ENCODE assay signal across 8 mouse cellular contexts in the genomic region with DNA sequence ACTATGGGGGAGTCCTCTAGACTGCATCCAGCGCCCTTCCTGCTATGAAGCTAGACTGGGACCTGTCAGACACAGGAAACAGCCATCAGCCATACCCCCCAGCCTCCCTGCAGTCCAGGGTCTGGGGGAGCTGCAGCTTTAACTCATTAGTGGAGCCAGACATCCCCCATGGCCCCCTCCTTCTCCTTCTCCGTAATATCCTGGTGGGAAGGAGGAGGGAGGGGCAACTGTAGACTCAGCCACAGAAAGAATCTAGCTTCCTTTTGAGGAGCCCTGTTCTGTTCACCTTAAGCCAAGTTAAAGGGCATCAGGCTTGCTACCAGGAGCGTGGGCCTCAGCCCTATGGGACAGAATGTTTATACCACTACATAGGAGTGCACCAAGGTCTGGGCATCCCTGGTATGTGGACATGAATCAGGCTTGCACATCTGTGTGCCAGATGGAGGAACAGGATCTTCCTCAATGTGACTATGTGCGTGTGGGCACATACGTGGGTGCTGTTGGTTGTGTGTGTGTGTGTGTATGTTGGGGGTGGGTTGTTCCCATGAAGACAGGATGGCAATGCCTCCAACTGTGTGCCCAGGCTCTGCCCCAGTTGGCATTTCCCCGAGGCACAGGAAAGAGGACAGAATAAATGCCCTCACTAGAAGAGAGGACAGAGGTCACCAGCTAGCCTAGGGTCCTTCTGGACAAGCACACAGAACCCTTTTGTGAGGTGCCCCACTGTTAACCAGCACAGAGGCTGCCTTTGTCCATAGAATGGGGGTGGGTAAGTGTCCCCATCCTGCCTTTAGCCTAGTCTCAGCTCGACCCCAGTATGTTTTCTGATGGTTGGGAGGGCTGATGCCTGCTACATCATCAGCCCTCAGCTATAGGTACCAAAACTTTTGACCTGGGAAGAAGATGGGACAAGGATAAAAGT. TPM values are rescaled to one million over a fixed set of nuclear protein-coding genes. Genes with fewer than 3 reads are reported as not detected.
A peak's percentile ranks its signal among the peaks of the same experiment; 100 is the strongest.
DNase-seq lines count a peak whose midpoint lies in the region; ATAC-seq and TF ChIP-seq lines count a peak whose summit lies in the region.

No protein-coding gene starts in this region.

- TF ChIP-seq CTCF in cerebellum, adult 2 months (IDR thresholded peaks at IDR 0.05; ENCODE audit: borderline replicate concordance, insufficient read depth, low read depth, low read length) = no peak

- H3K4me3 ChIP-seq in cerebellum, adult 2 months (replicated peaks; ENCODE audit: insufficient read depth, low read depth, low read length) = no peak overlapping the region
- no peak overlapping the region for H3K4me3 ChIP-seq in macrophage (ENCODE audit: inconsistent target)

- no peak for ATAC-seq in megakaryocyte-erythroid progenitor cell, adult 5-6 weeks (replicated peaks; ENCODE audit: low FRiP score, low TSS enrichment, poor library complexity, severe bottlenecking)

- WGBS in cerebellum, adult 2 months = 71% methylated on average over 7 of the region's 7 CpGs
- 39% methylated on average over 6 of the region's 7 CpGs for WGBS in macrophage (ENCODE audit: missing documents)

- TF ChIP-seq POLR2A in cerebellum, adult 2 months (IDR thresholded peaks at IDR 0.05; ENCODE audit: borderline replicate concordance, insufficient read depth, low read length) = no peak

- no peaks in the 10 kb centered on the region for H3K27me3 ChIP-seq in cerebellum, adult 2 months (ENCODE audit: control insufficient read depth, insufficient read depth, low read length)

- H3K36me3 ChIP-seq in macrophage (ENCODE audit: inconsistent target) = peaks cover 48% of the 10 kb centered on the region

- H3K79me2 ChIP-seq in macrophage (ENCODE audit: inconsistent target) = peaks cover 32% of the 10 kb centered on the region

- H3K27ac ChIP-seq in cerebellum, adult 2 months (ENCODE audit: insufficient read depth, low read length) = peak overlapping the region; percentile 8; the same call in 1 of the 2 replicates
- peak overlapping the region; percentile 89 for H3K27ac ChIP-seq in macrophage

- DNase-seq in cerebellum, adult 2 months = no peak
- no peak for DNase-seq in cerebellum, postnatal 10 days
- peak; percentile 34 for DNase-seq in adipocyte (ENCODE audit: low spot score)
- peak; percentile 30 to 58 for DNase-seq in heart, adult 9 months (ENCODE audit: low spot score in 2 of 2)
- DNase-seq in kidney, postnatal 4 days = peak; percentile 70 to 81
- DNase-seq in urinary bladder, postnatal 10 days (ENCODE audit: low spot score) = no peak

- peaks cover 6% of the 10 kb centered on the region; the same call in 1 of the 2 replicates for H3K4me1 ChIP-seq in cerebellum, adult 2 months (ENCODE audit: control insufficient read depth, insufficient read depth, low read length)

RNA-seq across cellular contexts. Expression of a gene that starts 0.9 kb away (rescaled TPM):
- polyA plus RNA-seq in cerebellum, adult 2 months (2012; rRNA removed) = 0.20 and 0.38 TPM in 2 replicates
- 10 to 100 TPM in 1 of 26 experiments, 1 to 10 TPM in 25; 1.2 to 10.4 (median 4.3) TPM for total RNA-seq in macrophage (2018; cell fraction: chromatin; rRNA removed)
- under 1 TPM in 7 of 26 experiments, not detected in 19; 0.10 to 0.26 (median 0.14) TPM for total RNA-seq in macrophage (2018; cell fraction: cytosol; rRNA removed)
- 1 to 10 TPM in 25 of 26 experiments, under 1 TPM in 1; 0.72 to 6.5 (median 2.3) TPM for total RNA-seq in macrophage (2018; cell fraction: nucleus; rRNA removed)
- 0.16 to 0.26 TPM in 2 of 3 replicates, not detected in the other for polyA plus RNA-seq in macrophage (2018)
- not detected in 2 replicates for total RNA-seq in megakaryocyte-erythroid progenitor cell, adult 5-6 weeks (2014; fragmentation: Nextera tagmentation)
- total RNA-seq in megakaryocyte-erythroid progenitor cell, adult 5-6 weeks (2017) = 0.42 TPM in 1 of 2 replicates, not detected in the other

RNA-seq across cellular contexts. Expression of a gene that starts 3.7 kb away (rescaled TPM):
- 4.1 and 5.7 TPM in 2 replicates for polyA plus RNA-seq in cerebellum, adult 2 months (2012; rRNA removed)
- total RNA-seq in macrophage (2018; cell fraction: chromatin; rRNA removed) = 10 to 100 TPM in 1 of 26 experiments, 1 to 10 TPM in 21, under 1 TPM in 2, not detected in 2; 0.78 to 11.7 (median 3.4) TPM
- 10 to 100 TPM in 17 of 26 experiments, 1 to 10 TPM in 9; 1.9 to 25.9 (median 13.4) TPM for total RNA-seq in macrophage (2018; cell fraction: cytosol; rRNA removed)
- 10 to 100 TPM in 2 of 26 experiments, 1 to 10 TPM in 23, not detected in 1; 1.2 to 14.3 (median 5.4) TPM for total RNA-seq in macrophage (2018; cell fraction: nucleus; rRNA removed)
- polyA plus RNA-seq in macrophage (2018) = 5.7 to 14.7 TPM (median 13.6 TPM) in 3 replicates
- total RNA-seq in megakaryocyte-erythroid progenitor cell, adult 5-6 weeks (2014; fragmentation: Nextera tagmentation) = 23.1 and 29.7 TPM in 2 replicates
- 28.6 and 47.3 TPM in 2 replicates for total RNA-seq in megakaryocyte-erythroid progenitor cell, adult 5-6 weeks (2017)

RNA-seq across cellular contexts. Expression of a gene that starts 6.6 kb away (rescaled TPM):
- polyA plus RNA-seq in cerebellum, adult 2 months (2012; rRNA removed) = 8.0 and 10.0 TPM in 2 replicates
- 1,000 to 10,000 TPM in 12 of 26 experiments, 100 to 1,000 TPM in 14; 250 to 2,198 (median 954) TPM for total RNA-seq in macrophage (2018; cell fraction: chromatin; rRNA removed)
- total RNA-seq in macrophage (2018; cell fraction: cytosol; rRNA removed) = 100 to 1,000 TPM in 13 of 26 experiments, 10 to 100 TPM in 13; 45.4 to 312 (median 100) TPM
- total RNA-seq in macrophage (2018; cell fraction: nucleus; rRNA removed) = 1,000 to 10,000 TPM in 4 of 26 experiments, 100 to 1,000 TPM in 22; 146 to 1,165 (median 457) TPM
- 33.6 to 130 TPM (median 36.8 TPM) in 3 replicates for polyA plus RNA-seq in macrophage (2018)
- total RNA-seq in megakaryocyte-erythroid progenitor cell, adult 5-6 weeks (2014; fragmentation: Nextera tagmentation) = 111 and 114 TPM in 2 replicates
- total RNA-seq in megakaryocyte-erythroid progenitor cell, adult 5-6 weeks (2017) = 17.7 and 30.3 TPM in 2 replicates

RNA-seq across cellular contexts. Expression of a gene that starts 10.4 kb away (rescaled TPM):
- polyA plus RNA-seq in cerebellum, adult 2 months (2012; rRNA removed) = 2.2 and 4.1 TPM in 2 replicates
- total RNA-seq in macrophage (2018; cell fraction: chromatin; rRNA removed) = 10 to 100 TPM in 12 of 26 experiments, 1 to 10 TPM in 14; 2.0 to 20.4 (median 9.8) TPM
- total RNA-seq in macrophage (2018; cell fraction: cytosol; rRNA removed) = 1 to 10 TPM in 3 of 26 experiments, under 1 TPM in 19, not detected in 4; 0.10 to 1.6 (median 0.39) TPM
- total RNA-seq in macrophage (2018; cell fraction: nucleus; rRNA removed) = 10 to 100 TPM in 4 of 26 experiments, 1 to 10 TPM in 22; 1.7 to 14.7 (median 6.3) TPM
- polyA plus RNA-seq in macrophage (2018) = 0.30 to 2.2 TPM in 2 of 3 replicates, not detected in the other
- total RNA-seq in megakaryocyte-erythroid progenitor cell, adult 5-6 weeks (2014; fragmentation: Nextera tagmentation) = 0.37 TPM in 1 of 2 replicates, not detected in the other
- total RNA-seq in megakaryocyte-erythroid progenitor cell, adult 5-6 weeks (2017) = 0.88 TPM in 1 of 2 replicates, not detected in the other

RNA-seq across cellular contexts. Expression of a gene that starts 14.2 kb away (rescaled TPM):
- 6.3 and 6.9 TPM in 2 replicates for polyA plus RNA-seq in cerebellum, adult 2 months (2012; rRNA removed)
- total RNA-seq in macrophage (2018; cell fraction: chromatin; rRNA removed) = 1 to 10 TPM in 15 of 26 experiments, under 1 TPM in 7, not detected in 4; 0.46 to 5.0 (median 1.7) TPM
- 1 to 10 TPM in 17 of 26 experiments, under 1 TPM in 7, not detected in 2; 0.59 to 3.3 (median 1.7) TPM for total RNA-seq in macrophage (2018; cell fraction: cytosol; rRNA removed)
- total RNA-seq in macrophage (2018; cell fraction: nucleus; rRNA removed) = 1 to 10 TPM in 14 of 26 experiments, under 1 TPM in 1, not detected in 11; 0.75 to 6.9 (median 2.0) TPM
- 1.0 to 1.3 TPM in 2 of 3 replicates, not detected in the other for polyA plus RNA-seq in macrophage (2018)
- total RNA-seq in megakaryocyte-erythroid progenitor cell, adult 5-6 weeks (2014; fragmentation: Nextera tagmentation) = not detected in 2 replicates
- total RNA-seq in megakaryocyte-erythroid progenitor cell, adult 5-6 weeks (2017) = not detected in 2 replicates

Comparison
In these comparisons a context has a peak if more than half of its experiments do, and no peak if none do; other contexts are left out.
1. DNase-seq: peak in adipocyte (single experiment), heart, adult 9 months (2 of 2) and kidney, postnatal 4 days (2 of 2); none in cerebellum, adult 2 months (0 of 2), cerebellum, postnatal 10 days (0 of 2) and urinary bladder, postnatal 10 days (single experiment).